ENCODE assay signal across 7 mouse cellular contexts in the genomic region with DNA sequence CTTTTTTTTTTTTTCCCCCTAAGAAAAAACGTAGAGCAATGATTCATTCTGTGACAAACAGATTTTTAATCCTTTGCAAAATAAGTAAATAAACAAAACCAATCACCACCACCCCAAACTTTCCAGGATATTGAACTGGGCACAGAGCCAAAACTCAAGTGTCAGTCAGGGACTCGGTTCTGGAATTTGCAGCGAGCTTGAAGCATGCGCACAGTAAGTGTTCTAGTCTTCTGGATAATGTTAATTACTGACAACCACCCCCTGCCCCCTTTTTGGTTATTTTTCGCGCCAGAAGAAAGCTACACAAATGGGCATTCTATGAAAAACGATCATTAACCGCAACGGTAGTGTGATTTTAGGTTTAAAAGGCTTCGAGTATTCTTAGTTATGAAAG. TPM values are rescaled to one million over a fixed set of nuclear protein-coding genes. Genes with fewer than 3 reads are reported as not detected.
A peak's percentile ranks its signal among the peaks of the same experiment; 100 is the strongest.
DNase-seq lines count a peak whose midpoint lies in the region; ATAC-seq lines count a peak whose summit lies in the region.

No protein-coding gene starts in this region.

- peak; percentile 25 for DNase-seq in left cerebral cortex, adult 11 months (ENCODE audit: low spot score)
- DNase-seq in left cerebral cortex, postnatal 25 days (ENCODE audit: low spot score in 2 of 2): no peak
- DNase-seq in MN1 (ENCODE audit: low spot score): peak; percentile 68
- no peak for DNase-seq in forebrain, embryonic 10.5 days (ENCODE audit: extremely low spot score, low spot score)
- DNase-seq in kidney, postnatal 10 days: peak; percentile 42

- H3K4me3 ChIP-seq in forebrain, embryonic 10.5 days: peak overlapping the region; percentile 96
- H3K4me3 ChIP-seq in macrophage (ENCODE audit: inconsistent target): peak overlapping the region; percentile 44

- peaks cover 18% of the 10 kb centered on the region for H3K36me3 ChIP-seq in forebrain, embryonic 10.5 days (replicated peaks)
- no peaks in the 10 kb centered on the region for H3K36me3 ChIP-seq in macrophage (ENCODE audit: inconsistent target)

- H3K27ac ChIP-seq in forebrain, embryonic 10.5 days: peak overlapping the region; percentile 97
- H3K27ac ChIP-seq in macrophage: peak overlapping the region; percentile 66

- ATAC-seq in activated CD4-positive, CD25-positive, alpha-beta regulatory T cell, adult 4 months: no peak

- peaks cover 33% of the 10 kb centered on the region for H3K79me2 ChIP-seq in macrophage (ENCODE audit: inconsistent target)

- H3K27me3 ChIP-seq in forebrain, embryonic 10.5 days (ENCODE audit: poor library complexity, severe bottlenecking): no peaks in the 10 kb centered on the region

- H3K9me3 ChIP-seq in forebrain, embryonic 10.5 days: no peaks in the 10 kb centered on the region

- WGBS in forebrain, embryonic 10.5 days: 1% methylated on average over 10 of the region's 10 CpGs
- 2% methylated on average over 9 of the region's 10 CpGs for WGBS in macrophage (ENCODE audit: missing documents)

- peaks cover 44% of the 10 kb centered on the region for H3K4me1 ChIP-seq in forebrain, embryonic 10.5 days

- intact Hi-C loops in left cerebral cortex, postnatal 25 days (cut with DNase I): no loop called here

RNA-seq across cellular contexts. Expression of a gene that starts 0.5 kb away (rescaled TPM):
- 10 to 100 TPM; 37.6 to 37.9 TPM for total RNA-seq in left cerebral cortex, postnatal 25 days (2021)
- 8.1 and 9.0 TPM in 2 replicates for polyA plus RNA-seq in forebrain, embryonic 10.5 days (2016; fragmentation: Nextera tagmentation; extraction: Ambion mirVana)
- 10 to 100 TPM; 11.4 to 60.4 (median 38.2) TPM for total RNA-seq in macrophage (2018; cell fraction: chromatin; rRNA removed)
- 10 to 100 TPM; 14.4 to 29.1 (median 21.2) TPM for total RNA-seq in macrophage (2018; cell fraction: cytosol; rRNA removed)
- 10 to 100 TPM; 13.6 to 62.3 (median 28.9) TPM for total RNA-seq in macrophage (2018; cell fraction: nucleus; rRNA removed)
- 18.2 to 27.6 TPM (median 20.6 TPM) in 3 replicates for polyA plus RNA-seq in macrophage (2018)
- 10 to 100 TPM in 1 of 2 experiments, 1 to 10 TPM in 1; 9.5 to 10.6 TPM for polyA plus RNA-seq in activated CD4-positive, CD25-positive, alpha-beta regulatory T cell, adult 4 months (2017; shearing (Covaris generic))

Comparison
In these comparisons a context has a peak if more than half of its experiments do, and no peak if none do; other contexts are left out.
1. DNase-seq: peak in left cerebral cortex, adult 11 months (single experiment), MN1 (single experiment) and kidney, postnatal 10 days (single experiment); none in left cerebral cortex, postnatal 25 days (0 of 2) and forebrain, embryonic 10.5 days (single experiment).